ENCODE assay signal across 16 mouse cellular contexts in genomic region chr9:34559102-34559501, GRCm38 (mm10).
DNase-seq lines count a peak whose midpoint lies in the region; ATAC-seq and TF ChIP-seq lines count a peak whose summit lies in the region.
"Had no signal": no experiment of that assay in that cellular context is flagged by ENCODE, and none has a peak within 500 bp of the region (broad histone marks: within the 10 kb centered on the region; RNA-seq: fewer than 3 reads in every experiment).

No protein-coding gene starts in this region.

- H3K9me3 ChIP-seq in forebrain, embryonic 13.5 days (replicated peaks) = no peaks in the 10 kb centered on the region
- H3K9me3 ChIP-seq in hindbrain, embryonic 15.5 days = no peaks in the 10 kb centered on the region
- H3K9me3 ChIP-seq in midbrain, embryonic 16.5 days (replicated peaks; ENCODE audit: control insufficient read depth, low read length, poor library complexity, severe bottlenecking) = no peaks in the 10 kb centered on the region
- H3K9me3 ChIP-seq: limb, embryonic 15.5 days had no signal

- 0 out of 2 replicates have a peak overlapping the region, but pooled peaks have one; percentile 28 for H3K4me2 ChIP-seq in forebrain, embryonic 13.5 days
- no peak overlapping the region for H3K4me2 ChIP-seq in hindbrain, embryonic 15.5 days
- no peak overlapping the region for H3K4me2 ChIP-seq in midbrain, embryonic 16.5 days (ENCODE audit: low read length)
- H3K4me2 ChIP-seq: limb, embryonic 15.5 days; lung, embryonic 14.5 days had no signal

- peaks cover 39% of the 10 kb centered on the region for H3K27me3 ChIP-seq in forebrain, embryonic 13.5 days
- no peaks in the 10 kb centered on the region for H3K27me3 ChIP-seq in hindbrain, embryonic 15.5 days
- H3K27me3 ChIP-seq in midbrain, embryonic 16.5 days (ENCODE audit: control insufficient read depth, insufficient read depth, low read depth, low read length) = no peaks in the 10 kb centered on the region
- H3K27me3 ChIP-seq: limb, embryonic 15.5 days had no signal

- no peak overlapping the region for H3K4me3 ChIP-seq in layer of hippocampus, adult 2 months
- no peak overlapping the region for H3K4me3 ChIP-seq in forebrain, embryonic 13.5 days
- H3K4me3 ChIP-seq in hindbrain, embryonic 15.5 days = no peak overlapping the region
- H3K4me3 ChIP-seq in midbrain, embryonic 16.5 days (ENCODE audit: low read depth, low read length) = no peak overlapping the region
- H3K4me3 ChIP-seq: limb, embryonic 15.5 days had no signal

- peak overlapping the region; percentile 88 for H3K27ac ChIP-seq in layer of hippocampus, adult 2 months
- H3K27ac ChIP-seq in forebrain, embryonic 13.5 days = no peak overlapping the region
- H3K27ac ChIP-seq in hindbrain, embryonic 15.5 days (replicated peaks) = peak overlapping the region; percentile 81
- H3K27ac ChIP-seq in midbrain, embryonic 16.5 days (ENCODE audit: low read length) = peak overlapping the region; percentile 64
- H3K27ac ChIP-seq: macrophage; stomach, postnatal 0 days had no signal

- no peak for DNase-seq in layer of hippocampus, adult 2 months (ENCODE audit: low spot score in 2 of 2)
- DNase-seq in layer of hippocampus, postnatal 10 days (ENCODE audit: low spot score in 2 of 2) = no peak
- DNase-seq in embryo, embryonic 10 days (ENCODE audit: low spot score) = no peak
- DNase-seq in cerebellum, postnatal 36 days = no peak
- no peak for DNase-seq in adrenal gland, adult 2 months
- DNase-seq: adrenal gland, postnatal 10 days; thymus, postnatal 25 days had no signal

- ATAC-seq in forebrain, embryonic 13.5 days = no peak
- ATAC-seq in hindbrain, embryonic 15.5 days (ENCODE audit: low FRiP score, low read depth) = no peak
- no peak for ATAC-seq in midbrain, embryonic 16.5 days
- ATAC-seq: inflammation-experienced regulatory T-cells, adult 6 months had no signal

- peaks cover 47% of the 10 kb centered on the region for H3K4me1 ChIP-seq in forebrain, embryonic 13.5 days
- H3K4me1 ChIP-seq in hindbrain, embryonic 15.5 days (replicated peaks) = peaks cover 56% of the 10 kb centered on the region
- peaks cover 45% of the 10 kb centered on the region for H3K4me1 ChIP-seq in midbrain, embryonic 16.5 days (ENCODE audit: control insufficient read depth, insufficient read depth, low read length)

- no peak for TF ChIP-seq CTCF in layer of hippocampus, adult 2 months (conservative IDR thresholded peaks at IDR 0.05)

- no peaks in the 10 kb centered on the region for H3K36me3 ChIP-seq in forebrain, embryonic 13.5 days (ENCODE audit: poor library complexity, severe bottlenecking)
- no peaks in the 10 kb centered on the region for H3K36me3 ChIP-seq in hindbrain, embryonic 15.5 days
- H3K36me3 ChIP-seq in midbrain, embryonic 16.5 days (ENCODE audit: control insufficient read depth, insufficient read depth, low read length) = no peaks in the 10 kb centered on the region
- H3K36me3 ChIP-seq: G1E; limb, embryonic 15.5 days had no signal

- WGBS in forebrain, embryonic 13.5 days = 86% methylated on average over 9 of the region's 9 CpGs
- WGBS in hindbrain, embryonic 15.5 days = 84% methylated on average over 9 of the region's 9 CpGs
- WGBS in midbrain, embryonic 16.5 days = 87% methylated on average over 9 of the region's 9 CpGs

- no peak overlapping the region for H3K9ac ChIP-seq in forebrain, embryonic 13.5 days
- no peak overlapping the region for H3K9ac ChIP-seq in hindbrain, embryonic 15.5 days
- no peak overlapping the region for H3K9ac ChIP-seq in midbrain, embryonic 16.5 days (ENCODE audit: low read depth, low read length)
- H3K9ac ChIP-seq: limb, embryonic 15.5 days; lung, embryonic 14.5 days had no signal
